Mouse (Mus musculus) kidney, embryonic 14.5 days (tissue): ENCODE results near the gene Igf1. TPM values are rescaled to one million over a fixed set of nuclear protein-coding genes. Genes with fewer than 3 reads are reported as not detected.

ENCODE experiments used
- ATAC-seq: fragments of 200-750 bp; cut with Nextera tagmentation; 2 replicates; pipeline ENCODE4 v1.8.0; 2017; ENCODE audit warnings: moderate number of reproducible peaks, mild to moderate bottlenecking, moderate TSS enrichment, moderate library complexity; ENCODE audit not compliant: low FRiP score, low TSS enrichment
- H3K27ac ChIP-seq: fragments of 300-500 bp; sonication (generic); 2 replicates; pipeline ENCODE4 v1.5.1; 2014; ENCODE audit warnings: low read depth, mild to moderate bottlenecking, low read length, moderate library complexity, mixed read lengths
- H3K27me3 ChIP-seq: fragments of 300-500 bp; sonication (generic); 2 replicates; pipeline ENCODE4 v1.6.1; 2014; ENCODE audit warnings: mild to moderate bottlenecking, low read length; ENCODE audit not compliant: control insufficient read depth, insufficient read depth
- H3K36me3 ChIP-seq: fragments of 300-500 bp; sonication (generic); 2 replicates; pipeline ENCODE4 v1.6.1; 2014; ENCODE audit warnings: low read length, mixed read lengths; ENCODE audit not compliant: control insufficient read depth, insufficient read depth
- H3K4me1 ChIP-seq: fragments of 300-500 bp; sonication (generic); 2 replicates; pipeline ENCODE4 v1.6.1; 2014; ENCODE audit warnings: low read length, mixed read lengths; ENCODE audit not compliant: control insufficient read depth, insufficient read depth
- H3K4me2 ChIP-seq: fragments of 300-500 bp; sonication (generic); replicated peaks from 2 replicates; pipeline ENCODE4 v1.6.1; 2014; ENCODE audit warnings: low read depth, mild to moderate bottlenecking, low read length
- H3K4me3 ChIP-seq: fragments of 300-500 bp; sonication (generic); 2 replicates; pipeline ENCODE4 v1.5.1; 2014; ENCODE audit warnings: mild to moderate bottlenecking, low read length
- H3K9ac ChIP-seq: fragments of 300-500 bp; sonication (generic); 2 replicates; pipeline ENCODE4 v1.6.1; 2014; ENCODE audit warnings: low read depth, mild to moderate bottlenecking, low read length, moderate library complexity
- H3K9me3 ChIP-seq: fragments of 300-500 bp; sonication (generic); 2 replicates; pipeline ENCODE4 v1.6.1; 2016; ENCODE audit warnings: low read length; ENCODE audit not compliant: control insufficient read depth
- WGBS: fragments of 180-500 bp; shearing (Covaris S2); extraction: QIAGEN DNeasy Blood & Tissue Kit; methylation state at CpG from one replicate; pipeline ENCODE4 v1.1.7; 2014; 5-methylcytosine and 5-hydroxymethylcytosine counted together
- polyA plus RNA-seq: library from polyadenylated mRNA; unstranded; fragments of >200 nt; fragmentation: Nextera tagmentation; extraction: Ambion mirVana; gene quantifications from 2 replicates; pipeline ENCODE4 v1.2.1, GENCODE M21; 2014

Igf1 gene
- polyA plus RNA-seq, 1 experiment from 2014 or later: 28.2 TPM

DNA sequence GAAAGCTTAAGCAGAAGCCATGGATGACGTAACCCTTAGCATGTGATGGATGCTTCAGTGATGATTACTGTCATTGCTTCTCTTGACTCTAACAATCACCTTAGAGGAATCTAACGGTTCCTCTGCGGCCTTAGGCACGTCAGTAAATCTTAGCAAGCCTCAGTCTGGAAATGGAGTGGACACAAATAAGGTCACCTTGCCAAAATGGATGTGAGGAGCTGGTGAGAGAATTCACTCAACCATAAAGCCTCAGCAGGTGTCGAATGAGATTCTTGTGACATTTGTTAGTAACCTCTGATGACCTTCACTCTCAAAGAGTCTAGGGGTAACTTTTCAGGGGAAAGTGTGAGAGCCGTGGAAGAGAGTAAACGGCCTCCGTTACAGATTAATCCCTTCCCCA lies 68.5 kb downstream of the Igf1 start:
- no peaks in the 10 kb centered on the region for H3K36me3 ChIP-seq
- no peak overlapping the region for H3K9ac ChIP-seq
- H3K27ac ChIP-seq: no peak overlapping the region
- H3K4me2 ChIP-seq: no peak overlapping the region
- peak; percentile 16; the same call in 1 of the 2 replicates for ATAC-seq
- no peaks in the 10 kb centered on the region for H3K9me3 ChIP-seq
- no peaks in the 10 kb centered on the region for H3K27me3 ChIP-seq
- peaks cover 8% of the 10 kb centered on the region; the same call in 1 of the 2 replicates for H3K4me1 ChIP-seq
- WGBS: 34% methylated on average over 8 of the region's 8 CpGs
- no peak overlapping the region for H3K4me3 ChIP-seq

DNA sequence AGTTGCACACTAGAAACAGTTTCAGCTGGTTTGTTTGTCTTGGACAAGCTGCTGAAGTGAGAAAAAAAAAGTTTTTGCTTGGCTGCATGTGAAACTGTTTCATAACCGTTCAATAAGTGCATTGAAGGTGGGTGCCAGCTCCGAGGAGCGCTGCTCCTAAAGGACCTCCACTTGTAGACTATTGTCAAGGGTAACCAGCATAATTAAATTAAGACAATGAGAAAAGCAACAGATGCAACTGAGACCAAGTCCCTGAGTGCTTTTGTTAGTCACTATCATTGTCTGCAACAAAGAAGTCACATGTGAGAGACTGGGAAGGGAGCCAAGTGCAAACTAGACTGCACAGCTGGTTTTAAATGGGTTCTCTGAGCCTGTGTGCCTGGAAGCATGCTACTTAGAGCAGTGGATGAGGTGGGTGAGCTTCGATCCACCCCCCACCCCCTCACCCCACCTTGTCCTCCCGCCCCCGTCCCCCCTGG lies 69.1 kb downstream of the Igf1 start:
- H3K36me3 ChIP-seq: no peaks in the 10 kb centered on the region
- H3K27me3 ChIP-seq: no peaks in the 10 kb centered on the region
- WGBS: 50% methylated on average over 6 of the region's 6 CpGs
- ATAC-seq: peak; percentile 87; the same call in 1 of the 2 replicates
- no peaks in the 10 kb centered on the region for H3K9me3 ChIP-seq
- H3K9ac ChIP-seq: no peak overlapping the region
- peak overlapping the region; percentile 38; the same call in 1 of the 2 replicates for H3K27ac ChIP-seq
- peaks cover 8% of the 10 kb centered on the region; the same call in 1 of the 2 replicates for H3K4me1 ChIP-seq
- no peak overlapping the region; the same call in 1 of the 2 replicates for H3K4me2 ChIP-seq
- no peak overlapping the region for H3K4me3 ChIP-seq

DNA sequence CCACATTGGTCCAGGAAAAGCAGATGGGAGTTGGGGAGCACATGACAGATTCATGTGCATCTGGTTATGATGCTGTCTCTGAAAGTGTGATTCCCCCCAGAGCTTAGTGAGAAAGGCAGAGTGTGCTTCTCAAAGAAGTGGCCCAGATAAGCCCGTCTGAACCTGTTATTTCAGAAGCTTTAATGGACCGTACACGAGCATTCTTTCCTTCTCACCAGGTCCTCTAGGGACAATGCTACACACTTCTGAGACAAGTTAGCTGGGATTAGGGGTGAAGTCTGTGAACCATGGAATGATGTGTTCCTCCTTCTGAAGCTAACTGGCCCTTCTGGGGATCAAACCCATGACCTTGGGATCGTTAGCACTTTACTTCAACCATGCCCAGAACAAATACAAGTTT lies 90.1 kb downstream of the Igf1 start:
- H3K36me3 ChIP-seq: no peaks in the 10 kb centered on the region

DNA sequence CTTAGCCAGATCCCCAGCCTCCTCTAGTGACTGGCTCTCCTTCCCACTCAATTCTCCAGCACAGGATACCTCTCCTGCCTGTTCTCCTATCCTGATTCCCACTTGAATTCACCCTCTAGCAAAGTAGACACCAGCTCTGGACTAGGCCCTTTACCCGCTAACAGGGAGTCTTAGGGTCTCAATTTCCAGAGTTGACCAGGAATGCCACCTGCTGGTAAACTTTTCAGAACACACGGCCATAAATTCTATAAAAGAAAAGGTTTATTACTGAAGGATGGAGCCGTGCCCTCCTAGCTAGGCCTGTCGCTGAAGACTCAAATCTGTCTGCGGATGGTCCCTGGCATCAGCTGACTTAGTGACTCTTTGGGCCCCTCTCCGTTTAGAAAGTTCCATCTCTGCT lies 113.5 kb downstream of the Igf1 start:
- Histone ChIP-seq H3K4me2 (no peak overlapping the region), H3K27ac (no peak overlapping the region), H3K4me3 (no peak overlapping the region), H3K4me1 (no peaks in the 10 kb centered on the region), H3K27me3 (no peaks in the 10 kb centered on the region), H3K9ac (no peak overlapping the region), H3K36me3 (no peaks in the 10 kb centered on the region), H3K9me3 (no peaks in the 10 kb centered on the region)
- WGBS: 43% methylated on average over 6 of the region's 6 CpGs
- ATAC-seq: no peak

More for the DNA sequence above, 90.1 kb downstream of the Igf1 start:
- H3K9me3 ChIP-seq: no peaks in the 10 kb centered on the region
- no peak for ATAC-seq
- WGBS: 65% methylated on average over 4 of the region's 4 CpGs
- H3K4me2 ChIP-seq: no peak overlapping the region
- no peaks in the 10 kb centered on the region for H3K4me1 ChIP-seq
- no peaks in the 10 kb centered on the region for H3K27me3 ChIP-seq
- H3K4me3 ChIP-seq: no peak overlapping the region
- H3K9ac ChIP-seq: no peak overlapping the region
- H3K27ac ChIP-seq: no peak overlapping the region

DNA sequence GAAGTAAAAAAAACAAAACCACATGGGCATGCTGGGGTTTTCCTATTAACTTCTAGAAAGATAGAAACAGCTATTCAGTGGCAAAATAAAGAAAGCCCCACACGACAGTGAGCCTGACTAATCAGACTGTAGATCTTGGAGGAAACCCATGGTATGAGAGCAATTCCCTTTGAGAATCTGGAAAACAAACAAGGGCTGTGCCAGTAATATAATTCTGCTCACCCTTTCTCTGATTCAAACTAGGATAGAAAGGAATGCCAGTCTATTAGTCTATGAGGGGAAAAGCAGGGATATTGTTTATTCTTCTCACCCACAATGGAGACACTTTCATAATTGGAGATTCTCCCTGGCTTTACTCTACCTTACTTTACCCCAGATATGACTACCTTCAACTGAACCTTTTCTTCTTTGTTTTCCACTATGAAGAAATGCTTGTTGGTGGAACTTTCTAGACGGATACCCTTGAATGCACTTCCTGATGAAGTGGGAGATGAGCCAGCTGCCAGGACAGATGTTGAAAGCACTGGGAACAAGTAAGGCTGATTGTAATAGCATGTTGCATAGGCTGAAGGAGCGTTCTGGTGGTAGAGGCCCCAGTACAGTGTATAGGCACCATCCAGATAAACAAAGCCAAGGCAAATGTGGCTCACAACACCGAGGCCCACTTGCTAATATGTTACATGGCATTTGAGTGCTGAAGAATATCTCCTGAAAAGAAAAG lies 116.0 kb downstream of the Igf1 start:
- Histone ChIP-seq H3K4me3 (no peak overlapping the region), H3K4me2 (no peak overlapping the region), H3K4me1 (no peaks in the 10 kb centered on the region), H3K27ac (no peak overlapping the region), H3K9ac (no peak overlapping the region), H3K27me3 (no peaks in the 10 kb centered on the region), H3K36me3 (no peaks in the 10 kb centered on the region), H3K9me3 (no peaks in the 10 kb centered on the region)
- ATAC-seq: no peak
- WGBS: 49% methylated on average over 4 of the region's 4 CpGs

DNA sequence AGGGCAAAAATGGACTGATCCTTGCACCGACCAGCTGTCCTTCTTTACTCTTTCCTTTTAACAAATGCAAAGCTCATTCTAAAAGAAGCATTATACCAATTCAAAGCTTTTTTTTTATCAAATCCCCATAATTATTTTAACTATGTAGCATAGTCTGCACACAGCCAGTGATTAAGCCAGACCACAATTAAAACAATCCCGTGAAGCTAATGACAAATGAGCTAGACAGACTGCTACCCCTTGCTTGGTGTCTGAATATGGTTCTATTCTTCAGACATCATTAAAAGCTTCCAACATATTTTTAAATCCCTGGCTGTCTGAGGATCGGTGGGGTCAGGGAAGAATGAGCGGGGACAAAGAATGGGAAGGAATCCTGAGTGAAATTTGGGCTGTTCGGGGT lies 127.3 kb downstream of the Igf1 start:
- Histone ChIP-seq H3K27ac (no peak overlapping the region), H3K4me3 (no peak overlapping the region), H3K9ac (no peak overlapping the region), H3K4me1 (no peaks in the 10 kb centered on the region), H3K36me3 (no peaks in the 10 kb centered on the region), H3K9me3 (no peaks in the 10 kb centered on the region), H3K27me3 (no peaks in the 10 kb centered on the region), H3K4me2 (no peak overlapping the region)
- 91% methylated on average over 5 of the region's 5 CpGs for WGBS
- ATAC-seq: no peak

DNA sequence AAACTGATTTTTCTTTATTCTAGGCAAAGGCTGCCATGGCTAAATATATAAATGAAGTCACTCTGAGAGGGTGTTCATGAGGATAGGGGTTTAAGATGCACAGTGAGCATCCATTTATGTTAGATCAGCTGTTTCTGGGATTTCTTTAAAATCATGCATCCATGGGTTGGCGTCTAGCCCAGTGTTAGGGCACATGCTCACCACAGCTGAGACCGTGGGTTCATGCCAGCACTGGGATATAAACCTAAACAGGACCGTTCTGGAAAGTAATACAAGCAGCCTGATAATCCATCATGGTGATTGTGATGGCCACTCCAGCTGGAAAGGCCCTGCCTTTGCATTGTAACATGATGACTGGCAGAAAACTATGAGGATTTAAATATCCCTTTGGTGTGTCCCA lies 128.1 kb downstream of the Igf1 start:
- Histone ChIP-seq H3K4me3 (no peak overlapping the region), H3K4me2 (no peak overlapping the region), H3K27ac (no peak overlapping the region), H3K9ac (no peak overlapping the region), H3K4me1 (no peaks in the 10 kb centered on the region), H3K27me3 (no peaks in the 10 kb centered on the region), H3K9me3 (no peaks in the 10 kb centered on the region), H3K36me3 (no peaks in the 10 kb centered on the region)
- WGBS: 73% methylated on average over 3 of the region's 3 CpGs
- no peak for ATAC-seq

Other genes with a start within 250 kb of the Igf1 start
- not detected in 2 replicates for gene Pmch, start 232.8 kb downstream of the Igf1 start, polyA plus RNA-seq